Mouse (Mus musculus) embryonic facial prominence, embryonic 11.5 days (tissue): ENCODE results near the gene Gap43. TPM values are rescaled to one million over a fixed set of nuclear protein-coding genes. Genes with fewer than 3 reads are reported as not detected.

ENCODE experiments used
- ATAC-seq: fragments of 200-750 bp; cut with Nextera tagmentation; replicated peaks from 2 replicates; pipeline ENCODE4 v1.8.0; 2017; ENCODE audit warnings: low read depth; ENCODE audit not compliant: insufficient number of reproducible peaks, low FRiP score, low TSS enrichment
- DNase-seq: peaks from one replicate; pipeline ENCODE4 v3.0.0-alpha.2; 2015; ENCODE audit warnings: low spot score
- H3K27ac ChIP-seq: fragments of 300-500 bp; sonication (generic); replicated peaks from 2 replicates; pipeline ENCODE4 v1.5.1; 2014; ENCODE audit warnings: mild to moderate bottlenecking, low read depth, low read length, control low read depth
- H3K27me3 ChIP-seq: fragments of 300-500 bp; sonication (generic); 2 replicates; pipeline ENCODE4 v1.6.1; 2014; ENCODE audit warnings: mild to moderate bottlenecking, low read length, moderate library complexity, mixed read lengths; ENCODE audit not compliant: control insufficient read depth, insufficient read depth
- H3K36me3 ChIP-seq: fragments of 300-500 bp; sonication (generic); replicated peaks from 2 replicates; pipeline ENCODE4 v1.6.1; 2014; ENCODE audit warnings: low read depth, mild to moderate bottlenecking, low read length, moderate library complexity, mixed read lengths; ENCODE audit not compliant: control insufficient read depth, insufficient read depth
- H3K4me1 ChIP-seq: fragments of 300-500 bp; sonication (generic); 2 replicates; pipeline ENCODE4 v1.6.1; 2014; ENCODE audit warnings: low read length, mixed read lengths; ENCODE audit not compliant: control insufficient read depth, insufficient read depth
- H3K4me2 ChIP-seq: fragments of 300-500 bp; sonication (generic); 2 replicates; pipeline ENCODE4 v1.6.1; 2014; ENCODE audit warnings: low read depth, mild to moderate bottlenecking, control low read depth, low read length, moderate library complexity
- H3K4me3 ChIP-seq: fragments of 300-500 bp; sonication (generic); 2 replicates; pipeline ENCODE4 v1.5.1; 2014; ENCODE audit warnings: low read depth, low read length, control low read depth
- H3K9ac ChIP-seq: fragments of 300-500 bp; sonication (generic); replicated peaks from 2 replicates; pipeline ENCODE4 v1.6.1; 2014; ENCODE audit warnings: mild to moderate bottlenecking, control low read depth, low read length
- H3K9me3 ChIP-seq: fragments of 300-500 bp; sonication (generic); replicated peaks from 2 replicates; pipeline ENCODE4 v1.6.1; 2016; ENCODE audit warnings: mild to moderate bottlenecking, low read length, inconsistent platforms, mixed read lengths; ENCODE audit not compliant: control insufficient read depth
- WGBS: fragments of 180-500 bp; shearing (Covaris S2); extraction: QIAGEN DNeasy Blood & Tissue Kit; methylation state at CpG from one replicate; pipeline ENCODE4 v1.1.7; 2014; 5-methylcytosine and 5-hydroxymethylcytosine counted together
- polyA plus RNA-seq: library from polyadenylated mRNA; unstranded; fragments of >200 nt; fragmentation: Nextera tagmentation; extraction: Ambion mirVana; gene quantifications from 2 replicates; pipeline ENCODE4 v1.2.1, GENCODE M21; 2014

Gene Gap43
- polyA plus RNA-seq, 1 experiment from 2014 or later: 153 TPM

DNA sequence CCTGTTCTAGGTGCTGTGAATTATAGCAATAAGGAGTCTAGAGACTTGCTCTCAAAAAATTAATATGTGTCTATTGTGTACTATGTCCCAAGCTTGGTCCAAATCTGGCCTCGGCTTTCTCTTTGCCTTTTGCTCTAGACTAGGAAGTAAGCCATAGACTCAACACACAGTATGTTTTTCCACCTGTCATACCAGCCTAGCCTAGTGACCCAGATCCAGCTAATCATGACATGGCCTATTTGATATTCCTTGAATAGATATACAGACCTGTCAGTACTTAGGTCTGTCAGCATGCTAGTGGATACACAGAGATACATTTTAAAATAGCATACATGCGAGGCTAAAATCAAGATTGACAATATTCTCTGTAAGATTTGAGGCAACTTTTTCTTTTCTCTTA lies 46.4 kb downstream of the Gap43 start:
- Histone ChIP-seq H3K36me3 (no peaks in the 10 kb centered on the region), H3K4me1 (no peaks in the 10 kb centered on the region), H3K4me3 (no peak overlapping the region), H3K9ac (no peak overlapping the region), H3K27ac (no peak overlapping the region), H3K9me3 (no peaks in the 10 kb centered on the region), H3K27me3 (no peaks in the 10 kb centered on the region), H3K4me2 (no peak overlapping the region)
- DNase-seq (no peak), ATAC-seq (no peak)
- WGBS: 85% methylated on average over 2 of the region's 2 CpGs

DNA sequence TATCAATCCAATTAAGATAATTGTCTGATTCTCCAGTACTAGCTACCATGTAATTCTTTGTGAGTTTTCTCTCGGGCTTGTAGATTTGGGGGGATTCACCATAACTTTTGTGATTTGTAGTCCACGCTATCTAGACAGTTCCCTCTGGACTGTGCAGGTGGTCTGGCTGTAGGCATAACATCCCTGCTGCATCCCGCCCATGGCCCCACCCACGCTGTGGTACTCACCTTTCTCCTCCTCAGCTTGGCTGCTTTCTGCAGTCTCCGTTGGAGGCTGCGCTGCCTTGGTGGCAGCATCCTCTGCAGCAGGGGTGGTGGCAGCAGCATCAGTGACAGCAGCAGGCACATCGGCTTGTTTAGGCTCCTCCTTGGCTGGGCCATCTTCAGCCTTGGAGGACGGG lies 48.9 kb downstream of the Gap43 start:
- ATAC-seq: no peak
- Histone ChIP-seq H3K4me2 (no peak overlapping the region), H3K4me1 (no peaks in the 10 kb centered on the region), H3K27me3 (no peaks in the 10 kb centered on the region), H3K4me3 (no peak overlapping the region), H3K27ac (no peak overlapping the region), H3K36me3 (no peaks in the 10 kb centered on the region), H3K9ac (no peak overlapping the region), H3K9me3 (no peaks in the 10 kb centered on the region)
- DNase-seq: no peak
- WGBS: 76% methylated on average over 8 of the region's 8 CpGs

DNA sequence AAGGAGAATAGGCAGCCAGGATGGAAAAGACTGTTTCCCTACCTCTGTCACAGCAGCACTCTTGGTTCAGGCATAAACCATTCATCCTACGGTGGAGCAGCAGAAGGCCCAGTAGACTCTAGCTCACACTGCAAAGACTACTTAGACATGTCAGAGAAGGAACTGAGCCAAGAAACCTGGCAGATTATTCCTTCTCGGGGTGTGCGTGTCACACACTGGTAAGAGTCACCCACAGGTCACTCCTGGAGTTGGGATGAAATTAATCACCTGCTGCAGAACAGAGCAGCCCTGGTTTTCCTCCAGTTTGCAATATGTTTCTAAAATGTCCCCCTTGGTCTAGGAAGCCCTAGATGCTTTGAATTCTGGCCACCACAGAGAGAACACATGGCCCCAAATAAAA lies 56.4 kb downstream of the Gap43 start:
- H3K4me1 ChIP-seq: no peaks in the 10 kb centered on the region
- H3K4me3 ChIP-seq: no peak overlapping the region
- no peaks in the 10 kb centered on the region for H3K36me3 ChIP-seq
- no peak overlapping the region for H3K4me2 ChIP-seq
- DNase-seq (no peak), ATAC-seq (no peak)
- WGBS: 92% methylated on average over 3 of the region's 3 CpGs
- no peak overlapping the region for H3K9ac ChIP-seq
- H3K27ac ChIP-seq: no peak overlapping the region
- H3K27me3 ChIP-seq: no peaks in the 10 kb centered on the region
- no peaks in the 10 kb centered on the region for H3K9me3 ChIP-seq

DNA sequence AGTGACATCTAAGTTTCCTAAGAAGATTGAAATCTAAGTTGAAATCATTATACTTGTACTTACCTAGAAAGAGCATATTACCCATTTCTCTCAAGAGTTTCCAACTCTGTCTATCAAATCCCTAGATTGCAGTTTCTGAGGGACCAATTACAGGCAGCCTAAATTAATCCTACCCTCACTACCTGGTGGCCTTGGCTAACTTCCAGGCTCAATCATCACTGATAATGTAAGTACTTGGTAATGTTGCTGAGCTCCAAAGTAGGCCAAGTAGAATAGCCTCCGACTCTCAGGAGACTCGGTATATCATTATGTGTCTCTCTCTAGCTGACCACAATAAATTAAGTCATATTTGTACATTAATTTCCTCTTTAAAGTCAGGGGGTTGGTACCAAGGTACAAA lies 62.7 kb downstream of the Gap43 start:
- Histone ChIP-seq H3K27me3 (no peaks in the 10 kb centered on the region), H3K27ac (no peak overlapping the region), H3K4me2 (no peak overlapping the region), H3K36me3 (no peaks in the 10 kb centered on the region), H3K4me1 (no peaks in the 10 kb centered on the region), H3K4me3 (no peak overlapping the region), H3K9ac (no peak overlapping the region), H3K9me3 (no peaks in the 10 kb centered on the region)
- DNase-seq (peak; percentile 5), ATAC-seq (no peak)
- 89% methylated on average over 2 of the region's 2 CpGs for WGBS

DNA sequence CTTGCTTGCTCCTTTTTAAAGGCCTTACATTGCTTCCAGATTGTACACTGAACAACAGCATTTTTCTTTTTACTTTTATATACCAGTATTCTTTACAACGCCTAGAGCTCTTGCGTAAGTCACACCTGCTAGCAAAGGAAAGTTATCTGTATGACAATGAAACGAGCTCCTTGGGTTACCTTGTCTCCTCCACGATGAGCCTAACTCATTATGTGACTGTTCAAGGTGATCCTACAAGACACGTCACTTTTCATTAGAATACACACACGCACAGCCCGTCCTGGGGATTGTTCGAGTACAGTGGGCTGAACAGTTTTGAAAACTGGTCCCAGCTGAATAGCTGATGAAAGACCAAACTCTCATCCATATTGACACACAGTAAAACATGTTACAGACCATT lies 63.2 kb downstream of the Gap43 start:
- H3K27me3 ChIP-seq: no peaks in the 10 kb centered on the region
- H3K4me1 ChIP-seq: no peaks in the 10 kb centered on the region
- no peak for DNase-seq
- no peak overlapping the region for H3K4me3 ChIP-seq
- H3K9ac ChIP-seq: no peak overlapping the region
- H3K9me3 ChIP-seq: no peaks in the 10 kb centered on the region
- no peak overlapping the region for H3K27ac ChIP-seq
- no peaks in the 10 kb centered on the region for H3K36me3 ChIP-seq
- no peak overlapping the region for H3K4me2 ChIP-seq
- no peak for ATAC-seq
- 64% methylated on average over 8 of the region's 8 CpGs for WGBS

DNA sequence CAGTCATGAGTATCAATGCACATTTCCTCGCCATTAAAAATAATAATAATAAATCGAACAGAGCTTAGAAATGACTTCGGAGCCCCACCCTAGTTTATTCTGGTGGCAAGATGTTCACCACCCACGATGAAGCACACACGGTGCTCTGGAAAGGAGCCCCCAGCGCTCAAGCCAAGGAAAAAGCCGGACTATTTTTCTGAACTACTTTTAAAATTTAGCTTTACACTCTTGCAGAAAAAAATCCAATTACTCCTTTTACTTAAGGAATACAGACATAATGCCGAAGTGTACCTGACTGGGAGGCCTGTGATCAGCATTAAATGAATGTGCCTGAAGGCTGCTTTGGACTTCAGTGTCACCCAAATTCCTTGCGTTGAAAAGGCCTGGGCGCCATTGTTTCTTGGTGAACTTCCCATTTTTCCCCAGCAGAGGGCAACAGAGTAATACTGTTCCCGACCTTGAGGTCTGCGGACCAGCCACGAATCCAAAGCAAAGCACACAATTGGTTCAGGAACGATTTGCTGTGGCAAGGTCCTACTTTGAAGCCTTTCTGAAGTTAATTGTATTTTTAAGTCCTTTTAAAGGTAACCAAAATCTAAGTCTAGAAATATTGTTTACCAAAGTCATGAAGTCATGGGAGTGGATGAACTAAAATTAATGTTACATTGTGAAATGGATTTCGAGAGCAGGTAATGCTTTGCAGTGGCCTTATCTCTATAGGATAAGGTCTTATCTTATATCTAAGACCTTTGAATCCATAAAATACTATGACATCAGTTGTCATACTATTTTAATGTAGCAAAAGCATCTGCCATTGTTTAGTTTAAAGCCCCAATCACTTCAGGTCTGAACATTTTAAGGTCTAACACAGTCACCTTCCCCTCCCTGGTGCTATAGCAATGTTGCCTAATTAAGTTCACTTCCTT lies 64.0 kb downstream of the Gap43 start:
- 42% methylated on average over 15 of the region's 15 CpGs for WGBS
- Histone ChIP-seq H3K9ac (no peak overlapping the region), H3K4me2 (no peak overlapping the region), H3K36me3 (no peaks in the 10 kb centered on the region), H3K27ac (no peak overlapping the region), H3K27me3 (no peaks in the 10 kb centered on the region), H3K4me1 (no peaks in the 10 kb centered on the region), H3K9me3 (no peaks in the 10 kb centered on the region), H3K4me3 (no peak overlapping the region)
- ATAC-seq (peak; percentile 31; the same call in 1 of the 2 replicates), DNase-seq (peak; percentile 91)

DNA sequence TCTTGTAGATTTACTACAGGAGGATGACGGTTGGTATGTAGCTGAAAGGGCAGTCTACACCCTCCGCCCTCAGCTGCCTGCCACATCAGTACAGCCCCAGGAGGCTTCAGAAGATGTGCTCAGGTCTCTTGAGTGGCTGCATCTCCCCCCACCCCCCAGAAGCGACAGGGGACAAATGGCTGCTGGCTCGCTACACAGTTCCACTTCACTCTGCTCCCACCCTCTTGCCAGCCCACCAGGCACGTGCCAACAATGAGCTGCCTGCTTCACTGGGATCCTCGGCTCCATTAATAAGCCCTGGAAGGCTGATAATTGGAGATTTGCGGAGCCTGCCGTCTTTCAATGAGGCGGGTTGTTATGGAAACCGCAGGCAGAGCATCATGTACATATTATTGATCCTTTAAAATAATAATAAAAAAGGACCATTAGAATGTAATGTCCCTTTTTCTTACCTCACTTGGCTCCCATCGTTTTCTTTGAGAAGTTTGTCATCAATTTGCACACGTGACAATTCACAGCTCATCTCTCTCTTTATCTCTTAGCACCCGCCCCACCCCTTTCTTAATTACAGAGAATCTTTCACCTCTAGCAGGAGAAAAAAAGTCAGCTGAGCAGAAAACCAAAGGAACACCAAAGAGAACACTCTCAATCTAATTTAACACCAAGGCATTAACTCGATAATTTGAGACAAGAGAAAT lies 64.8 kb downstream of the Gap43 start:
- ATAC-seq (peak; percentile 73), DNase-seq (peak; percentile 3)
- Histone ChIP-seq H3K4me2 (no peak overlapping the region), H3K4me3 (no peak overlapping the region), H3K27me3 (no peaks in the 10 kb centered on the region), H3K36me3 (no peaks in the 10 kb centered on the region), H3K9me3 (no peaks in the 10 kb centered on the region), H3K27ac (no peak overlapping the region), H3K9ac (no peak overlapping the region), H3K4me1 (no peaks in the 10 kb centered on the region)
- WGBS: 71% methylated on average over 14 of the region's 14 CpGs

DNA sequence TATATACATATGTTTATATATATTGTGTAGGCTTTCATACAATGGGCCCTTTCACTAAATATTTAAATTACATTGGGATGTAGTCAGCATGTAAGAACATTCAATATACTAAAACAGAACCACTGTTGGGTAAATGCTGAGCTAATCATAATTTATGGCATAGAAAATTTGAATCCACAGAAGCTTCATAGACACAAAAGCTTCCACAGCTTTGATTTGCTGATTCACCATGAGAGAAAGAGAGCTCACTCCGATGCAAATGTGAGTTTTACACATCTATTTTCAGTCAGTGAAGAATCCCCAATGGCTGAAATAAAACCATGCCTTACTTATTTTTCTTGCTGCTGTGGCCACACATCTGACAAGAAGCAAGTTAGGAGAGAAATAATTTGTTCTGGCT lies 69.2 kb downstream of the Gap43 start:
- H3K27ac ChIP-seq: no peak overlapping the region
- H3K4me3 ChIP-seq: no peak overlapping the region
- ATAC-seq (no peak), DNase-seq (no peak)
- no peaks in the 10 kb centered on the region for H3K27me3 ChIP-seq
- H3K36me3 ChIP-seq: no peaks in the 10 kb centered on the region
- H3K4me2 ChIP-seq: no peak overlapping the region
- 88% methylated on average over 1 of the region's 1 CpGs for WGBS
- no peaks in the 10 kb centered on the region for H3K9me3 ChIP-seq
- H3K4me1 ChIP-seq: no peaks in the 10 kb centered on the region
- no peak overlapping the region for H3K9ac ChIP-seq
